Mouse (Mus musculus): ENCODE data around the gene Fgfr2.

DNA sequence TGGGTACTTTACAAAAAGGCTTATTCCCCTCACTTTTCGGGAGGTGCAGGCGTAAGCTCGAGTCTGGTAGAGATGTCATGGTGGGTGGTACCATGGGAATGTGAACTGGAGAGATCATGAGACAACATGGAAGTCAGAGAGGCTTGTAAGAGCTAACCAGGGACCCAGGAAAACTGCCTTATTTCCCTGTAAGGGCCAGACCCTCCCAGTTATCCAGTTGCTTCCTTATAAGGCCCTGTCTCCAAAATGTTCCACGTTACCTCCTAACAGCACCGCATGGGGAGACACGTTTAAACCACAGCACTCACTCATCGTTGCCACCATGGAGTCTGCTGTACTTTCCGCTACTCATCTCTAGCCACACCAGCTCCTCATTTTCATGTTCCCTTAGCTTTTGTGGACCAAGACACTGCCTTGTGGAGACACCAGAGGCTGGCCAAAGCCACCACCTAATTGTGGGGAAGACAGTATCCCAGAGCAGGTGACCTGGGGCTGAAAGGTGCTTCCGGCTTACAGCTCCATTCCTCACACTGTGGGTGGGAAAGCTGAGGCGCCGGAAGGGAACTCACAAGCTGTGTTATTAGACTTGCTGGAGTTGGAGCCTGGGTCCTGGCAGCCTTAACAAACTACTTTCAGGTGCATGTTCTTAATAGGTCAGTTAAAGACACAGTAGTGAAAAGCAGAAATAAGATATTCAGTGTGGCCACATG, 2178.2 kb downstream of the Fgfr2 start:
- no peak for TF ChIP-seq CTCF (IDR thresholded peaks at IDR 0.05)
- TF ChIP-seq EP300 (IDR thresholded peaks at IDR 0.05) = no peak
